Mouse (Mus musculus) kidney, postnatal 0 days (tissue): ENCODE measurements around the gene Gmpr. TPM values are rescaled to one million over a fixed set of nuclear protein-coding genes. Genes with fewer than 3 reads are reported as not detected.

ENCODE experiments used
- ATAC-seq: fragments of 200-750 bp; cut with Nextera tagmentation; replicated peaks from 2 replicates; pipeline ENCODE4 v1.8.0; 2017; ENCODE audit warnings: low read depth, moderate number of reproducible peaks, moderate TSS enrichment, moderate library complexity; ENCODE audit not compliant: low FRiP score
- DNase-seq: peaks from one replicate; pipeline ENCODE4 v3.0.0-alpha.2; 2016; ENCODE audit warnings: low spot score
- H3K27ac ChIP-seq: fragments of 300-500 bp; sonication (generic); 2 replicates; pipeline ENCODE4 v1.5.1; 2014; ENCODE audit warnings: mild to moderate bottlenecking
- H3K27me3 ChIP-seq: fragments of 300-500 bp; sonication (generic); 2 replicates; pipeline ENCODE4 v1.6.1; 2014; ENCODE audit warnings: low read length, mixed read lengths; ENCODE audit not compliant: insufficient read depth
- H3K36me3 ChIP-seq: fragments of 300-500 bp; sonication (generic); 2 replicates; pipeline ENCODE4 v1.6.1; 2014; ENCODE audit warnings: low read length, mixed read lengths; ENCODE audit not compliant: insufficient read depth
- H3K4me1 ChIP-seq: fragments of 300-500 bp; sonication (generic); replicated peaks from 2 replicates; pipeline ENCODE4 v1.6.1; 2014; ENCODE audit warnings: antibody characterized with exemption, low read length, mixed read lengths; ENCODE audit not compliant: insufficient read depth
- H3K4me2 ChIP-seq: fragments of 300-500 bp; sonication (generic); 2 replicates; pipeline ENCODE4 v1.6.1; 2014; ENCODE audit warnings: mild to moderate bottlenecking, low read length, moderate library complexity, mixed read lengths
- H3K4me3 ChIP-seq: fragments of 300-500 bp; sonication (generic); replicated peaks from 2 replicates; pipeline ENCODE4 v1.5.1; 2014; ENCODE audit warnings: low read depth, low read length
- H3K9ac ChIP-seq: fragments of 300-500 bp; sonication (generic); 2 replicates; pipeline ENCODE4 v1.6.1; 2014; ENCODE audit warnings: low read depth, low read length
- H3K9me3 ChIP-seq: fragments of 300-500 bp; sonication (generic); replicated peaks from 2 replicates; pipeline ENCODE4 v1.6.1; 2016; ENCODE audit warnings: low read length, inconsistent platforms, mixed read lengths
- CTCF ChIP-seq: IDR thresholded peaks from 2 replicates; pipeline ENCODE4 v1.5.1; 2016; ENCODE audit warnings: antibody characterized with exemption, low read depth, mild to moderate bottlenecking, moderate library complexity
- WGBS: fragments of 180-500 bp; shearing (Covaris S2); extraction: QIAGEN DNeasy Blood & Tissue Kit; methylation state at CpG from one replicate; pipeline ENCODE4 v1.1.7; 2014; 5-methylcytosine and 5-hydroxymethylcytosine counted together
- polyA plus RNA-seq: library from polyadenylated mRNA; unstranded; fragments of >200 nt; fragmentation: Nextera tagmentation; extraction: Ambion mirVana; gene quantifications from 2 replicates; pipeline ENCODE4 v1.2.1, GENCODE M21; 2015

Gmpr gene
- polyA plus RNA-seq, 1 experiment from 2014 or later: 72.5 TPM

GRCm38 (mm10) chr13:45560543-45560942 lies 53.3 kb downstream of the Gmpr start:
- H3K4me1 ChIP-seq: no peaks in the 10 kb centered on the region
- peak; percentile 78 for TF ChIP-seq CTCF
- no peaks in the 10 kb centered on the region for H3K9me3 ChIP-seq
- H3K27me3 ChIP-seq: no peaks in the 10 kb centered on the region
- no peak overlapping the region for H3K4me2 ChIP-seq
- H3K9ac ChIP-seq: no peak overlapping the region
- no peak overlapping the region for H3K4me3 ChIP-seq
- 74% methylated on average over 7 of the region's 7 CpGs for WGBS
- ATAC-seq (no peak), DNase-seq (peak; percentile 67)
- H3K27ac ChIP-seq: no peak overlapping the region
- H3K36me3 ChIP-seq: 0 out of 2 replicates have a peak, but pooled peaks cover 7% of the 10 kb centered on the region

DNA sequence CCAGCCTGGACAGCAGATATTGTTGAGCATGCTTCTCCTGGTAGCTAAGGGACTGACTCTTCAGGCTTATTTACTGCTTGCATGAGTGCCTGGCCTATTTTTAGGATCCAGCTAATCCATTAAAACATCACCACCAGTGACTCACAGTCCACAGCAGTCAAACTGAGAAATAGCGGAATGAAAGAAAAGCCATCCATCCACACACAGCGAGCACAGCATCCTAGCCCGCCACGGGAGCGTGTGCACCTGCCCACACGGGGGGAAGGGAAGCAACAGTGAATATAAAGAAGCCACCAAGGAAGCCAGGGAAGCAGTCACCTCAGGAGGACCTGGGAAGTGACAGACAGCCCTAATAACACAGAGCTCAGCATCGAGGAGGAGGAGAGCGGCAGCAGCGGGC lies 54.8 kb downstream of the Gmpr start:
- Histone ChIP-seq H3K27ac (no peak overlapping the region), H3K9me3 (no peaks in the 10 kb centered on the region), H3K4me2 (no peak overlapping the region), H3K9ac (no peak overlapping the region), H3K4me3 (no peak overlapping the region), H3K36me3 (0 out of 2 replicates have a peak, but pooled peaks cover 9% of the 10 kb centered on the region), H3K4me1 (no peaks in the 10 kb centered on the region), H3K27me3 (no peaks in the 10 kb centered on the region)
- ATAC-seq (no peak), DNase-seq (peak; percentile 31)
- 45% methylated on average over 9 of the region's 9 CpGs for WGBS
- no peak for TF ChIP-seq CTCF

GRCm38 (mm10) chr13:45564946-45565345 lies 57.7 kb downstream of the Gmpr start:
- no peak for TF ChIP-seq CTCF
- DNase-seq (no peak), ATAC-seq (no peak)
- 0 out of 2 replicates have a peak, but pooled peaks cover 10% of the 10 kb centered on the region for H3K36me3 ChIP-seq
- H3K27me3 ChIP-seq: no peaks in the 10 kb centered on the region
- H3K4me1 ChIP-seq: no peaks in the 10 kb centered on the region
- no peak overlapping the region for H3K4me3 ChIP-seq
- H3K9me3 ChIP-seq: no peaks in the 10 kb centered on the region
- no peak overlapping the region for H3K4me2 ChIP-seq
- no peak overlapping the region for H3K27ac ChIP-seq
- no peak overlapping the region for H3K9ac ChIP-seq
- WGBS: 50% methylated on average over 4 of the region's 4 CpGs

GRCm38 (mm10) chr13:45569932-45570331 lies 62.7 kb downstream of the Gmpr start:
- 66% methylated on average over 7 of the region's 7 CpGs for WGBS
- Histone ChIP-seq H3K4me1 (peaks cover 3% of the 10 kb centered on the region; the same call in 1 of the 2 replicates), H3K27ac (no peak overlapping the region), H3K4me3 (no peak overlapping the region), H3K9me3 (no peaks in the 10 kb centered on the region), H3K36me3 (0 out of 2 replicates have a peak, but pooled peaks cover 10% of the 10 kb centered on the region), H3K4me2 (no peak overlapping the region), H3K9ac (no peak overlapping the region), H3K27me3 (no peaks in the 10 kb centered on the region)
- ATAC-seq: no peak
- no peak for TF ChIP-seq CTCF
- no peak for DNase-seq

DNA sequence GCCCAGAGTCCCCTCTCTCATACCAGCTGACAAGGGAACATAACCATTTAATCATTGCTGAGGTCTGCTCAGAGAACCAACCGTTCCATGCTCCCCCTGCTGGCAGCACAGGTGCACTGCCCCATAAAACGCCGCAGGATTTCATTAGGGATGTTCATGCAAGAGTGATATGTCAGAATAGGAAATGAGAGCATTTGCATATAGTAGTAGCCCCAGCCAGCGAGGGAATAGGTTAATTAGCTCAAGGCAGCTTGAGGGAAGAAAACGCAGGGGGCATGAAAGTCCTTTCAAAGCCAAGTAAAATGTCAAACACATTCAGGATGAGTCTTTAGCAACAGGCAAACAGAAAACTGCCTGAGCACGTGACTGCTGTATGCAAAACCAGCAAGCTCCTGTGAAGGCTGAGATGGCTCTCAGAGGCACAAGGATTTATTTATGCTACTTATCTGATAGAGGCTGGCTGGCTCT lies 64.6 kb downstream of the Gmpr start:
- peak overlapping the region; percentile 21; the same call in 1 of the 2 replicates for H3K4me2 ChIP-seq
- peak; percentile 98 for TF ChIP-seq CTCF
- 0 out of 2 replicates have a peak, but pooled peaks cover 5% of the 10 kb centered on the region for H3K36me3 ChIP-seq
- H3K27ac ChIP-seq: no peak overlapping the region
- H3K9ac ChIP-seq: no peak overlapping the region
- no peak overlapping the region for H3K4me3 ChIP-seq
- peak; percentile 88 for DNase-seq
- WGBS: 6% methylated on average over 6 of the region's 6 CpGs
- no peaks in the 10 kb centered on the region for H3K27me3 ChIP-seq
- peak; percentile 33; the same call in 1 of the 2 replicates for ATAC-seq
- peaks cover 5% of the 10 kb centered on the region; the same call in 1 of the 2 replicates for H3K4me1 ChIP-seq
- H3K9me3 ChIP-seq: no peaks in the 10 kb centered on the region

DNA sequence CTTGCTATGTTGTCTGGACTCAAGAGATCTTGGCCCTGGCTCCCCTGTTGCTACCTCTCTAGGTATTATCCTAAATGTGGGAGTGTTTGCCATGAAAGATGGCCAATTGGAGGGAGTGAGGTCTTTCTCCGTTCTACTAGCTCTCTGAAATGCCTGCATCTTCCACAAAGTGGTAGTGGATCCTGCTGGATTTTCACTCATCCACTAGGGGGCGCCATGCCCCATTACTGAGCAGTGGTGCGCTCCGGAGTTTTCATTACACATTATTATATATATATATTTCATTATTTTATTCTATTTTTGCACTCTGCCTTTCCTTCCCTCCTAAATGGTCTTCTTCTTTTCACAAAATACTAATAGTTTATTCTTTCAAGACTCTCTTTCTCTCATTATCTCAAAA lies 65.5 kb downstream of the Gmpr start:
- no peaks in the 10 kb centered on the region for H3K36me3 ChIP-seq
- peak; percentile 86 for DNase-seq
- peaks cover 5% of the 10 kb centered on the region; the same call in 1 of the 2 replicates for H3K4me1 ChIP-seq
- H3K4me3 ChIP-seq: no peak overlapping the region
- H3K4me2 ChIP-seq: no peak overlapping the region
- H3K9ac ChIP-seq: no peak overlapping the region
- no peak for ATAC-seq
- peak; percentile 85 for TF ChIP-seq CTCF
- no peak overlapping the region for H3K27ac ChIP-seq
- 27% methylated on average over 4 of the region's 4 CpGs for WGBS
- no peaks in the 10 kb centered on the region for H3K9me3 ChIP-seq
- H3K27me3 ChIP-seq: no peaks in the 10 kb centered on the region
